Mouse (Mus musculus) MN1 (cell line): ENCODE data around the gene Gbx1.
A peak's percentile ranks its signal among the peaks of the same experiment; 100 is the strongest.
"Not testable (repeated sequence)": the region's sequence is repeated elsewhere in the genome, so short reads cannot be mapped to it uniquely, and the experiment has no call there.

Experiments used
- DNase-seq: peaks from one replicate; pipeline ENCODE4 v3.0.0-alpha.2; 2016; ENCODE audit warnings: low spot score

The Gbx1 gene

DNA sequence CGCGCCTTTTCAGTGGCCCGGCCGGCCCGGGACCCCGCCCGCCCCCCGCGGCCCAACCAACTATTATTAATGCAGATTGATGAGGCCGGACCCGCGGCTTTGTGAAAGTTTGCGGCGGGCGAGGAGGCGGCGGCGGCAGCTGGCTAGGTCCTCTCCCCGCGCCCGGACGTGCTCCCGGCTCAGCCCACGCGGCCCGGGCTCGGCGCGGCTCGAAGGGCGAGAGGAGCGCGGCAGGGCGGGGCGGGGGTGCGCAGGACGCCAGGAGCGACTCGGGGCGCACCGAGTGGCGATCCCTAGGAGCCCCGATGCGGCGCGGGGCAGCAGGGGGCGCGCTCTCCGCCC, at the start of gene Gbx1:
Gene Gbx1, minus strand, starts transcription at position 314 of the 342 bp plus-strand sequence.
- no peak for DNase-seq

DNA sequence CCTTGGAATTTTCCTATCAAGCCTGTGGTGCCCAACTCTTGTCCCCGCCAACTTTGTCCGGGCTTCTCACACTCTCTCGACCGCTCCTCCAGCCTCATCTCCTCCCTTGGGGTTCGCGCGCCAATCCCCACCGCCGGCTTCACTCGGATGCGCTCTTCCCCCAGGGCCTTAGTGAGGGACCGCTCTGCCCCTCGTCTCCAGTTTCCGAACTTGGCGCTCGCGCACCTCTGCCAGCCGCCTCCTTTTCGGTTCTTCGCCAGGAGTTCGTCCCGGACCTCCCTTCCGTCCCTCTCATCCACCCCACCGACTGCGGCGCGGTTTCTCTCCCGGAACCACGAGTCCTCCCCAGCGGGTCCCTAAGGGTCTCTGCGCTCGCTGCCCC, 49.8 kb upstream of the Gbx1 start:
- peak; percentile 46 for DNase-seq

DNA sequence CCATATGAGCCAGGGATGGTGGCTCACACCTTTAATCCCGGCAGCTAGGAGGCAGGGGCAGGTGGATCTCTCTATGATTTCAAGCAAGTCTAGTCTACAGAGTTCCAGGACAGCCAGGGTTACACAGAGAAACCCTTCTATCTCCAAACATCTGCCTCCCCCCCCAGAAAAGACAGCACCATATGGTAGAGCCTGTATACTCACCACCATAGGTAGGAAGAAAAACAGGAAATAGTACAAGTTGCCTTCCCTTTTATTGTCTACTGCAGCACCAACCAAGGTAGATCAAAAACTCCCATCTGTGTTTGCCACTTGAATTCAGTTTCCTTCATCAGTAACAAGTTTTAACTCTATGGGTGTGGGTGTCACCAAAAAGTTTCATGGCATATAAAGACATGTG, 48.9 kb upstream of the Gbx1 start:
- DNase-seq = no peak

DNA sequence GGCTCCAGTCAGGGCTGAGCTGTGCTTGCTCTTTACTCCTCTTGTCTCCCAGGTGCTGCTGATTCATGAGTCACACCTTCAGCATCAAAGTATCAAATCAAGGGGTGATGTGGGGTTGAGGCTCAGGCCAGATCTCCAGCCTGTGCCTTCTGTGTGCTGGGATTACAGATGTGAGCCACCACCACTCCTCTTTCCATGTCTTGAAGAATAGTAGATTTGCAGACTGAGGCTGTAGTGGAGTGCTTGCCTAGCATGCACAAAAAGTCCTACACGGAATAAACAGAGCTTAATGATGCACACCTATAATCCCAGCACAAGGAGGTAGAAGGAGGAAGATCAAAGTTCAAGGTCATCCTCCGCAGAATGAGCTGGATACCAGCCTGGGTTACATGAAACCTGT, 29.7 kb upstream of the Gbx1 start, which contains the start of gene 4931409K22Rik:
Gene 4931409K22Rik, minus strand, starts transcription at position 101 of the 400 bp plus-strand sequence.
- DNase-seq = no peak

DNA sequence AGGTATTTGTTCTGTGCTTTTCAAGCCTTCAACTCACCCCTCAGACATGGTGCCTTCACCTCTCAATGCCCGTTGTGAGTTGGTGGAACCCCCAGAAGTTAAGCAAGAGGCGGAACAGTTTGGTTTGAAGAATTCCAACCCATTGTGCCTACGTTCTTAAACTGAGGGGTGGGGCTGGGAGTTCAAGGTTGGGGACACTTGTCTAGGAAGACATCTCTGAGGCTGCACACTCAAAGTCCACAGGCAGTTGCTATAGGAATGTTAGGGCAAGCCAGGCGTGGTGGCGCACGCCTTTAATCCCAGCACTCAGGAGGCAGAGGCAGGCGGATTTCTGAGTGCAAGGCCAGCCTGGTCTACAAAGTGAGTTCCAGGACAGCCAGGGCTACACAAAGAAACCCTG, 28.3 kb upstream of the Gbx1 start:
- not testable (repeated sequence) for DNase-seq

DNA sequence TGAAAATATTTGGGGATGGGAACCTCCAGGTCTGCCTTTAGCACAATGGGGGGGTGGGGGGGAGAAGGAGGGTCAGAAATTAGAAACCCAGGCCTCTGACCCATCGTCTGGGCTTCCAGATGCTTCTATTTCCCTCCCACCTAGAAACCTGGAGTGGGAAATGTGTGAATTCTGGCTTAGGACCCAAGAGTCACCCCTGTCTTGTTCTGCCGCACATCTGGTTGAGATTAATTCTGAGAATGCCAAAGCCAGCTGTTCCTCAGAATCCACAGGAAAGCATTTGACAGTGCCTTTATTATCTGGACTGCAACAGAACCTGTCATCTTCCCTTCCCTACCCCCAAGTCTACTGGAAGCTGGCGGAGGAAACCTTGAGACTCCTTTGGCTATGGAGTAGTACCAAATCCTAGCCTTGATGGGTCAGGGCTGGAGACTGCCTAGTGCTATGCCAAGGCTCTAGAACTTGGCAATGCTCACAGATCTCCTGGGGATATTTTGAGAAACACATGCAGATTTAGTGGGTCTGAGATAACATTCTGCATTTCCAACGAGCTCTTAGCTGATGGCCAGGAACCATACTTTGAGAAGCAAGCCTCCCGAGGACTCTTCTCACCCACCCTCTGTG, 26.7 kb upstream of the Gbx1 start:
- no peak for DNase-seq

DNA sequence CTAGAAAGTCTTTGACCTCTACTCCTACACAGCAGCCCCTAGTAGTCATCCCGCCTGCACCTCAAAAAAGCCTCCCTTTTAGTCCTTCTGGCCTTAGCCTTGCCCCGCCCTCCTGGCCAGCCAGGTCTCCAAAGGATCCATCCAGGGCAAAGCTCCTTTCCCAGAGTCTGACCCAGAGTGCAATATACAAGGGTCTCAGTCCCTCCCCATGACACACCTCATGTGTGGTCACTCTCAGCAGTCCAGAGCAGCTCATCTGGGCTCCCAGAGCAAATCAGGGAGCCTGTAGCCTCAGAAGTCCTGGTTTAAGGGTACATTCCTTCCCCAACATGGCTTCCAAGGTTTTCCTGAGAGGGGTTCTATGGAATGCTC, 24.3 kb upstream of the Gbx1 start:
- no peak for DNase-seq

DNA sequence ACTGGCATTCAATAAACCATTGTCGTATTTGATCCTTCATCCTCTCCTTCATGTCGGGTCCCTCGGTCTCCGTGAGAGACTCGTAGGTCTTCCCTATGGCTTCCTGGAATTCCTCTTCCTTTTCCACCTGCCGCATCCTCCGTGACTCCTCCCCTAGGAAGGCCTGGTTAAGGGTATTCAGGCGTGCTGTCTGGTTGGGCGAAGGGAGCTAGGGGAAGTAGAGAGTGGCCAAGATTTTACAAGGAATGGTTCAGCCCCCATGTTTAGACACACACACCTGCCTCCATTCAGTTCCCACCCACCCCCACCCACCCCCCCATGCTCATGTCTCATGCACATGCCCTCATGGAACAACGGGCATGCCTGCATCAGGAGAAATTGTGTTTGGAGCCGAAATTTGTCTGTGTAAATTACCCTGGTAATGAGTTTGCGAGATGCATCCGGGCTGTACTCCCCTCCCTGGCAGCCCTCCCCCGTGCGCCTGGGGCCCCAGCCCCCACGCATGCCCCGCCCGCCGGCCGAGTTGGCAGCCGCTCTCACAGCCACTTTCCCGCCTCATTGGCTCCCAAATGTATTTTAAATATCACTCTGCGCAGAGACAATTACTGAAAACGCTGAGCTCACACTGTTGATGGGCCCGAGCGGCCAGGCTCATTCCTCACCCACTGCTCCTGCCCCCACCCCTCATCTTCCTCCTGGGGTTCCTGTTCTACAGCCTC, 23.8 kb upstream of the Gbx1 start:
- DNase-seq = peak; percentile 60

DNA sequence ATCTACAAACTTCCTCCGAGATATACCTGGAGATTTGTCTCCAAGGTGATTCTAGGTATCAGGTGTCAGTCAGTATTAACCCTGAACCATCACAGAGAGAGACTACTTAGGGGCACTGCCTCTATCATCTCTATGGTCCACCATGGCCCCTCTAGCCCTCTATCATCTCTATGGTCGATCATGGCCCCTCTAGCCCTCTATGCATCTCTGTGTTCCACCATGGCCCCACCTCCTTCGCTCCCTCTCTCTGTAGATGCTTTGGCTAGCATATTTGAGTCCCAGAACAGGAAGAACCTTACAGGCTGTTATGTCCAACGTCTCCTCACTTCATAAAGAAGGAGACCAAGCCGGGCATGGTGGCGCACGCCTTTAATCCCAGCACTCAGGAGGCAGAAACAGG, 15.6 kb upstream of the Gbx1 start:
- no peak for DNase-seq

DNA sequence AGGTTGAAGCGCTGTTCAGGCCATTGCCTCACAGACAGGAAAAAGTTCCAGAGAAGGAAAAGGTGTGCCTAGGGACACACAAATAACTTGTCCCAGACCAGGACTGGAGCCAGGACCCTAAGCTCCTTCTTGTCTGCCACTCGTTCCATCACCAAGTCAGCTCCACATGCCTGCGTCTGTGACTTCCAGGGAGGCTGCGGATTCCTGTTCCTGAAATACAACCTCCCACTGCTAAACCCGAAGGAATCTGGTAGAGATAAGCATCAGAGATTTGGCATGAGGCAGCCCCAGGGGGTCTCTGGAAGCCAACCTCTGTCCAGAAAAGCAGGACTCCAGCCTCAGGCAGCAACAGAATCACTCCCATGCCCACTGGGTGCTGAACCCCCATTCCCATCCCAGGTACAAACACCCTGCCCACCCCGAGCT, 14.2 kb upstream of the Gbx1 start:
- DNase-seq = no peak

DNA sequence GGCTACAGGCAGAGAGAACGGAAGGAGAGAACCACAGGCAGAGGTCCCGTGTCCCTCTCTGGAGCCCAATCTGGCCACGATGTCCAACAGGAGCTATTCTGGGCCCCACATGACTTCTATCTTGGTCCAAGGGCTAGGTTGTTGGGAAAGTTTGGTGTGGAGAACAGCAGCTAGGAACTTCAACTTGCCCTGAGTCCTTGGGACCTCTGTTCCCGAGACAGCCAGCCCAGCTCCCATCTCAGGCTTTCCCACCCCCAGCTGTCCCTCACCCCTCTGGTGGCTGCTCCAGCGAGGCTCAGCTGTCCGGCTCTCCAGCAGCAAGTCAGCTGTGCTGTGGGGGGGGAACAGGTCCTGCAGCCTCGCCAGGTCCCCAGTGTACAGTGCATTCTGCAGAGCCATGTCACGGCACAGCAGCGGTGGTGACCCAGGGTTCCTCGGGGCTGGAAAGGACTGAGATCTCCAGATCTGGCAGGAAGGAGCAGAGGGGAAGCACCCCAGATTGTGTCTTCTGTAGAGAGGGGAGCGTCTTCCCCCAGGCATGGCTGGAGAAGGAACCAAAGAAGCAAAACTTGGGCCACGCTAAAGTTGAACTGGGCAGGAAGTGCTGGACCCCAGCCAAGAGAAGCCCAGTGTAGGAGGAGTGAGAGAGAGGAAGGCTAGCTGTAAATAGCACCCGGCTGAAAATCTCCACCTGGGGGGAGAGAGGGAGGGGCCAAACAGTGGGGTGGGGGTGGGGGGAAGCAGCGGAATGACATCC, 13.6 kb upstream of the Gbx1 start, which contains the start of gene Asb10:
Gene Asb10, minus strand, starts transcription at position 592 of the 757 bp plus-strand sequence.
- no peak for DNase-seq

DNA sequence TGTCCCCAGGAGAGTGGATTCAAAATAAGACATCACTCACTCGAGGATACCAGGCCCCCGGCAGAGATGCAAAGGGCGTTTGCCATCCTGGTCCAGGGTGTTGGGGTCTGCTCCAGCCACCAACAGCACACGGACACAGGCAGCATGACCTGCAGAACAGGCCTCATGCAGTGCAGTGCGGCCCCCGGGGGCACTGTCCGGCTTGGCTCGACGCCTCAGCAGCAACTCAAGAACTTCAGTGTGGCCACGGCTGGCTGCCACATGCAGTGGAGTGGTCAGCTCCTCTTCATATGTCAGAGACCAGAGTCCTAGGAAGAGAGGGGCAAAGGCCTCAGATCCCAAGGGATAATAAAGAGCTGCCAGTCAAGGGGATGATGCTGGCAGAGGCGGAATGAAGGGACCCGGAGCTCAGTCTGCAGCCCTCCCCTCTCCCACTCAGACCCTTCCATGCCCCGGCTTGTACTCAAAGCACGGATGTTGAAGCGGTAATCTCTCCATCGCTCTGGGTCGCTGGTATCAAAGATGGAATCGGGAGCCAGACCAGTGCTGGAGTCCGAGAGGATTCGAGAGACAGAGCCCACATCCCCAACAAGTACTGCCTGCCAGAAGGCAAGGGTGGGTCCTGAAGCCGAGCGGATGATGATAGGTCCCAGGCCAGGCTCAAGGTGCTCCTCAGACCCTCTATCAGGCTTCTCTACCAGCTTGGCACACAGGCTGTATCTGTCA, 12.7 kb upstream of the Gbx1 start:
- no peak for DNase-seq

DNA sequence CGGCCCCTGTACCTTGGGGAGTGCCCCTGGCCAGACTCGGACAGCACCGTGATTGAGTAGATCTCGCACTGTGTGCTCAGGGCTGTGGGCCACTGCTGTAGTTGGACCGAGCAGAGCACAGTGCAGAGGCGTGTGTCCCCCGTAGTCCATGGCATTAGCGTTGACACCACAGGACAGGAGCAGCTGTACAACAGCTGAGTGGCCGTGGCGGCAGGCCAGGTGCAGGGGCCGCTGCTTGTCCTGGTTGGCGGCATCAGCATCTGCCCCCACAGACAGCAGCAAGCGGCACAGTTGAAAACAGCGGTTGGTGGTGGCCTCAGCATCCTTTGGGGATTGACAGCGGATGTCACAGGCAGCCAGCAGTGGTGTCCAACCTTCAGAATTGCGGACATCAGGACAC, 10.6 kb upstream of the Gbx1 start:
- no peak for DNase-seq

DNA sequence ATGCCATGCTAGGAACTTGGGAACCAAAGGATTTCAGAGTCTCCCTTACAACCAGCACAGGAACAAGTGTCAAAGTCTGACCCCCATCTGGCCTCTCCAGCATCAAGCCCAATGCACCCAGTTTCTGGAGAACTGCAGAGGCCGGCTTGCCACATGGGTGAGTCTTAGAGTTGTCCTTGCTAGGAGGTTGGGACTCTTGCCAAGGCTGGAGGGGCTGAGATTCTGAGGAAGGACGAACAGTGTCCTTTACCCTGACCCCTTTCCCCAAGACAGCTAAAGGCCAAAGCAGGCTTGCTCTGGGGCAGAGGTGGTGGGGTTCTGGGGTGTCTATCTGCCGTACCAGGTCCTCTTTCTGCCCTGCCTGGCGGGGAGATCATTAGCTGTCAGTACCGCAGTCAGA, 9.5 kb upstream of the Gbx1 start:
- DNase-seq = no peak

DNA sequence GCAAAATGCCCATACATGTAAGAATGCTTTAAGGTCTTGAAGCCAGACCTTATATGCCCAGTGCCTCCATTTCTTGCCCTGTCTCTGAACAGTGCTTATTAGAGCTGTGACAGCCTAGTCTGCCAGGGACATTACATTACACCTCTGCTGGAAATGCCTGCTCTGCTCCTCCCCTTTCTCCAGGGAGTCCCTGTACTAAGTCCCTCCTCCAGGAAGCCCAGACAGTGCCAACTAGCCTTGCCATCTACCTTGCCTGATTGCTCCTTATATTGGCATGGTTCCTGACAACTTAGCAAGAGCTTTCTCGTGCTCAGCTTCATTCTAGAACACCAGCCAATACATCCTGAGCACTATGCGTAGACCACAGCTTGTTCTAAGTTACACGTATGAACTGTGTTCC, 8.7 kb upstream of the Gbx1 start:
- DNase-seq = no peak

DNA sequence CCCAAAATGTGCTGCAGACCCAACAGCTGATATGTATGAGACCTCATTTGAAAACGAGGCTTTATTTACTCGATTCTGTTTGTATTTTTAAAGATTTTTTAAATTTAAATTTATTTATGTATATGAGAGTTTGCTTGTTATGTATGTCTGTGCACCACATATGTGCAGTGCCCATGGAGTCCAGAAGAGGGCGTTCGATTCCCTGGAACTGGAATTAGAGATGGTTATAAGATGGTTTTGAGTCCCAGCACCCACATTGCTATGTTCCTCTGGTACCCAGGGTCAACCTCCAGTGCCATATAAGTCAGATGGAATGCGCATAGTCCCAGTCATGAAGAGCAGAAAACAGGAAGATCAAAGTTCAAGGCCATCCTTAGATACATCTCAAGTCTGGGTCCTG, 7.3 kb upstream of the Gbx1 start:
- DNase-seq = no peak

DNA sequence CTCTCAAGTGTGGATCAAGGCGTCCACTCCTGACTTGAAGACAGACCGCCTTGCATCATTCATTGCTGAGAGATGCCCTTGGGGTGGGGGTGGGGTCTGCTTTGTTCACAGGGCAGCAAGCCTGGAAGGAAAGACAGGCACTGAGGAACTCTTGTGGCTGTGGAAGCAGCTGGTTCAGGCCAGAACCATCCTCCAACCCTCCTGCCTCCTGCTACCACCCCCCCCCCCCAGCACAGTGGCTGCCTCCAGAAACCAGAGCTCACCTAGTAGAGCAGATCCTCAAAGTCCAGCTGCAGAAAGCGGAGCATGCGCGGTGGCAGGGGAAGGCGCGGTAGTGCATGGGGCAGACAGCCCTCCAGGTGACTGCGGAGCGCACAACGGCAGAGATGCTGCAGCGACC, 6.4 kb upstream of the Gbx1 start:
- DNase-seq = no peak

DNA sequence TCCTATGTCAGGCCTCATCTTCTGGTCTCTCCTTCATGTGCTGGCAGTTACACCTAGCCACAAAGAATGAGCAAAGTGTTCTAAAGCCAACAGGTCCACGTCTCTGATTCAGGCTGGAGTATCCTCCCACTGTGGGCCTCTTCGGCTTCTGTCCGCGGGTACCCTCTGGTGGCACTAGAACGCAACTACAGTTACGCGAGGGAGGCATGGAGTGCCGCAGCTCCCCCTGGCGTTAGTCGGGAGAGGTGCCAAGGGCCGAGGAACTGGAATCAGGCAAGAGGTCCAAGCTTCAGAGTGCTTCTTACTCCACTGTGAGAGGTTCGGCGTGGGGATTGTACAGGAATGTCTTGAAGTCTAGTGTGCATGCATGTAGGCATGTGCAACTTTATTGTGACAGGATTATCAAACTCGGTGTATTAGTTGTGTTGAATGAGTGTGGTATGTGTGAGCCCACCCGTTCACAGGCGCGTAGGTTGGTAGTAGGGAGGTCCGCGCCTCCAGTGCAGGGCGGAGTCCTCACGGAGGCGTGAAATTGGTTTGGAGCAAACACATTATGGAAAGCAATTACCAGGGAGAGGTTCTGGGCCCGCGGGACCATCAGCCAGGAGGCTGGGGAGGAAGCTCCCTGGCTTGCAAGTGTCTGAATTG, 3.2 kb upstream of the Gbx1 start:
- peak; percentile 91 for DNase-seq

DNA sequence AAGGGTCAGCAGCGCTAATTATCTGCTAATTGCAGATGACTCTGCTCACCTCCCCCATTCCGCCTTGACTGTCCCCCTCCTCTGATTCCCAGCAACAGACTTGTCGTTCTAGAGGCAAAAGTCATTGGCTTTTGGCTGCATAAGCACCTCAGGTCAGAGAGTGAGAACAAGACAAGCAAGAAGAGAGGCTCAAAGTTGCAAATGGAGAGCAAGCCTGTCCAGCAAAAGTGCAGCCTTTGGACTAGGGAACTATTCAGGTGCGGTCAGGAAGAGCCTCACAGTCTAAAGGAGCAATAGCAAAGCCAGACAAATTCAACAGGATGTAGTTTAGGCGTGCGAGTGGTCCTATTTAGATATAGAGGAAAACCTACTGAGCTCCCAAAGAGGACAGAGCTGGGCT, 778 bp upstream of the Gbx1 start:
- no peak for DNase-seq

DNA sequence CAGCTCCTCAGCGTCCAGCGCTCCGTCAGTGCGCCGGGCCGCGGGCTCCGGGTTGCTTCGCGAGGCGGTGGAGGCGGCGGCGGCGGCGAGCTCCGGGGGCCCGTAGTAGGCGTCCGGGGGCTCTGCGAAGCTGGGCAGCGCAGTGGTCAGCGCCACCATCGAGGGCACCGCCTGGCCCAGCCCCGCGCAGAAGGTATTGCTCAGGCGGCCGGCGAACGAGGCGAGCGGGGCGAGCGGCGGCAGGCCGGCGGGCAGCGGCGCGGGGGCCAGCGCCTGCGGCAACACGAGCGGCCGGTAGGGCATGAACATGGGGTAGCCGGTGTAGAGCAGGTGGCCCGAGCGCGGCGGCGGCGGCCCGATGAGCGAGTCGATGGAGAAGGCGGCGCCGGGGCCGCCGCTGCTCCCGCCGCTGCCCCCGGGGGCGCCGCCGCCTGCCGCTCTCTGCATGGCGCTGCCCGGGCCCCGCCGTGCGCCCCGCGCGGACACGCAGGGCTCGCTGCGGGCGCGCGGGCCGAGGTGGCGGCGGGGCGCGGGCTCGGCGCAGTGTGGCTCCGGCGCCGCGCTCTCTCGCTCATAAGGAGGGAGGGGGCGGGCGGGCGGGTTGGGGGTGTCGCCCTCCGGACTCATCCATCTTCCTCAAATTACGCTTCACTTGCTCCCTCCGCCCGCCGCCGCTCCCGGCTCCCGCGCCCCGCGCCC, 663 bp downstream of the Gbx1 start:
- DNase-seq = no peak

DNA sequence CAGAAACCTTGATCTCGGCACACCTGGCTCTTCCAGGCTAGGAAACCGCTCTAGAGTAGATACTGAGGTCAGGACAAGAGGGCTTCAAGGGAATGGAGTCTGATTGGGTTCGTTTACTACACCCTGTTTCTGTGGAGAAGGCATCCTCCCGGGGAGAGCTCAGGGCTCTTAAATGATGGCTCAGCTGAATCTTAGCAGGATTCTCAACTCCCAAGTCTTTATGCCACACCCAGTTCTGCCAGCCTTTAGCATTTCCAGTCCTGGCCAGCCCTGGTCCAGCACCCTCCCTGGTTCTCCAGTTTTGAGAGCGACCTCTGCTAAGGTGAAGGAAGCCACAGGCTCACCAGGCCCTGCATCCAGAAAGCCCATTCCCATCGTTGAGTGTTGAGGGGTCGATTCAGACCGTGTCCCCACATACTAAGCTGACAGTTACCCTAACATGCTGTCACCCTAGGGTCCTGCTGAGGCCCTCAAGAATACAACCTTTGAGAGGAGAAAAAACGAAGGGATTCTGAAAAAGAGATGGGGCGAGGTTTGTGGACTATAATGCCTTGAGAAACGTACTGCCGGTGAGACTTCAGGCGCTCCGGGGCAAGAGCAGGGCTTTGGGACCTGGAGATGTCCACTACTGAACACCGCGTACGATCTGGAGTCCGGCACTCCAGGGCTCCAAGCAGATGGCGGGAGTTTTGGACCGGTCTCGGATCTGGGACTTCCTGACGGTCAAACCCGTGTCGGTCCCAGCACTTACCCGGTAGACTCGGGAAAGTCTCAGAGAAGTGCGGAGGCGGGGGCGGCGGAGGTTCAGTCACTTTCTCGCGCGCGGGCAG, 1.4 kb downstream of the Gbx1 start:
- DNase-seq = no peak
